In the genomic region with DNA sequence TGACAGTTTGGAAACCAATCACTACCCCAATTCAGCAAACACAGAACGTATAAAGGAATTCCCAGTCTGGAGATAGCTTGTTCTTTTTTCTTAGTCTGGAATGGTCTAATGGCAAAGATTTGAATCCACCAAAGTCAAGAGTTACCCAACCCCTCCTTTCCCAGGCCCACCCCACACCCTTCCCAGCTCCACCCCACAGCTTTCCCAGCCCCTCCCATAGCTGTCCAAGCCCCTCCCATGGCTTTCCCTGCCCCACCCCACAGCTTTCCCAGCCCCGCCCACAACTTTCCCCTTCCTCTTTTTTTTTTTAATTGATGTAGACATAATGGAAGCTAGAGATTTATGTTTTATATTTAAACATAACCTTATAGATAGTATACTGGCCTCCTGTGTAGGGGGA, we compare ENCODE assay signal across 27 mouse cellular contexts. TPM values are rescaled to one million over a fixed set of nuclear protein-coding genes. Genes with fewer than 3 reads are reported as not detected.
DNase-seq lines count a peak whose midpoint lies in the region; ATAC-seq and TF ChIP-seq lines count a peak whose summit lies in the region.
"Had no signal": no experiment of that assay in that cellular context is flagged by ENCODE, and none has a peak within 500 bp of the region (broad histone marks: within the 10 kb centered on the region; RNA-seq: fewer than 3 reads in every experiment).

No protein-coding gene starts in this region.

- no peak overlapping the region for H3K4me2 ChIP-seq in forebrain, embryonic 11.5 days (ENCODE audit: low read depth, low read length, severe bottlenecking)
- no peak overlapping the region for H3K4me2 ChIP-seq in forebrain, postnatal 0 days (ENCODE audit: low read depth)
- H3K4me2 ChIP-seq: embryonic facial prominence, embryonic 12.5 days; forebrain, embryonic 12.5 days had no signal

- no peak overlapping the region for H3K9ac ChIP-seq in forebrain, embryonic 11.5 days (ENCODE audit: low read length)
- H3K9ac ChIP-seq in forebrain, postnatal 0 days, result no peak overlapping the region
- H3K9ac ChIP-seq: embryonic facial prominence, embryonic 12.5 days; forebrain, embryonic 12.5 days had no signal

- H3K27me3 ChIP-seq in forebrain, embryonic 11.5 days (ENCODE audit: control insufficient read depth, insufficient read depth, low read length), result no peaks in the 10 kb centered on the region
- H3K27me3 ChIP-seq in forebrain, postnatal 0 days (ENCODE audit: insufficient read depth, low read length), result no peaks in the 10 kb centered on the region
- H3K27me3 ChIP-seq: embryonic facial prominence, embryonic 12.5 days; forebrain, embryonic 12.5 days; Patski had no signal

- peak; percentile 22 for DNase-seq in forebrain, embryonic 11.5 days (ENCODE audit: low spot score)
- no peak for DNase-seq in forebrain, postnatal 0 days
- DNase-seq in R1 (ENCODE audit: low read depth, low spot score), result peak; percentile 64
- no peak for DNase-seq in frontal cortex, postnatal 10 days (ENCODE audit: low spot score in 2 of 2)
- no peak for DNase-seq in left cerebral cortex, postnatal 10 days (ENCODE audit: extremely low spot score in 1 of 2, low spot score in 2 of 2)
- DNase-seq: adrenal gland, adult 8-10 months; adrenal gland, postnatal 14 days; adrenal gland, postnatal 36 days; B cell, adult 2 months; cerebellum, adult 11-12 months; cerebellum, adult 2 months; cerebellum, adult 9-10 months; cerebellum, postnatal 10 days; cerebellum, postnatal 25 days had no signal

- no peaks in the 10 kb centered on the region for H3K9me3 ChIP-seq in forebrain, embryonic 11.5 days (ENCODE audit: control insufficient read depth, low read length)
- H3K9me3 ChIP-seq in forebrain, postnatal 0 days (ENCODE audit: low read length), result no peaks in the 10 kb centered on the region
- H3K9me3 ChIP-seq: embryonic facial prominence, embryonic 10.5 days; embryonic facial prominence, embryonic 12.5 days; forebrain, embryonic 12.5 days; G1E had no signal

- H3K4me1 ChIP-seq in forebrain, embryonic 11.5 days (replicated peaks; ENCODE audit: control insufficient read depth, insufficient read depth, low read length), result no peaks in the 10 kb centered on the region
- H3K4me1 ChIP-seq in forebrain, postnatal 0 days (ENCODE audit: insufficient read depth), result no peaks in the 10 kb centered on the region
- H3K4me1 ChIP-seq: embryonic facial prominence, embryonic 12.5 days; forebrain, embryonic 12.5 days had no signal

- TF ChIP-seq CTCF in forebrain, postnatal 0 days (IDR thresholded peaks at IDR 0.05; ENCODE audit: low read depth), result no peak

- WGBS in forebrain, embryonic 11.5 days, result 74% methylated on average over 2 of the region's 2 CpGs
- WGBS in forebrain, postnatal 0 days, result 78% methylated on average over 2 of the region's 2 CpGs

- ATAC-seq in forebrain, embryonic 11.5 days (replicated peaks; ENCODE audit: low FRiP score), result no peak
- no peak for ATAC-seq in forebrain, postnatal 0 days
- ATAC-seq: activated CD4-positive, CD25-positive, alpha-beta regulatory T cell, adult 4 months; CD4-positive, CD25-positive, alpha-beta regulatory T cell, adult 4 months; forebrain, embryonic 14.5 days; forebrain, embryonic 16.5 days; Patski had no signal

- H3K36me3 ChIP-seq in forebrain, embryonic 11.5 days (ENCODE audit: control insufficient read depth, insufficient read depth, low read length), result no peaks in the 10 kb centered on the region
- H3K36me3 ChIP-seq in forebrain, postnatal 0 days (ENCODE audit: insufficient read depth), result no peaks in the 10 kb centered on the region
- H3K36me3 ChIP-seq: embryonic facial prominence, embryonic 10.5 days; embryonic facial prominence, embryonic 12.5 days; forebrain, embryonic 12.5 days; G1E had no signal

- no peak overlapping the region for H3K4me3 ChIP-seq in forebrain, embryonic 11.5 days (ENCODE audit: low read depth, low read length)
- no peak overlapping the region for H3K4me3 ChIP-seq in forebrain, postnatal 0 days (ENCODE audit: low read depth, low read length)
- H3K4me3 ChIP-seq: embryonic facial prominence, embryonic 10.5 days; embryonic facial prominence, embryonic 12.5 days; forebrain, embryonic 12.5 days had no signal

- H3K27ac ChIP-seq in forebrain, embryonic 11.5 days (ENCODE audit: low read depth, low read length), result no peak overlapping the region
- H3K27ac ChIP-seq in forebrain, postnatal 0 days (ENCODE audit: low read depth, low read length), result no peak overlapping the region
- H3K27ac ChIP-seq: embryonic facial prominence, embryonic 10.5 days; embryonic facial prominence, embryonic 12.5 days; forebrain, embryonic 12.5 days had no signal

- intact Hi-C loops in left cerebral cortex, postnatal 10 days (cut with DNase I), result no loop called here

RNA-seq across cellular contexts. Expression of gene Gm7534, which starts 3.4 kb away (rescaled TPM):
- not detected in 2 replicates for polyA plus RNA-seq in forebrain, embryonic 11.5 days (2014; fragmentation: Nextera tagmentation; extraction: Ambion mirVana)
- not detected in 2 replicates for total RNA-seq in forebrain, postnatal 0 days (2014; rRNA removed)
- not detected in 2 replicates for polyA plus RNA-seq in forebrain, postnatal 0 days (2015; fragmentation: Nextera tagmentation; extraction: Ambion mirVana)
- total RNA-seq in left cerebral cortex, postnatal 10 days (2021), result not detected
- total RNA-seq: adrenal gland, adult 18-20 months; adrenal gland, adult 8-10 months; adrenal gland, postnatal 14 days; adrenal gland, postnatal 36 days; CH12.LX had no signal
- polyA plus RNA-seq: CD4-positive, CD25-positive, alpha-beta regulatory T cell, adult 4 months; cerebellum, adult 2 months; cortical plate, adult 2 months; embryonic facial prominence, embryonic 12.5 days; forebrain, embryonic 12.5 days; forebrain, embryonic 14.5 days; forebrain, embryonic 16.5 days; G1E; Patski had no signal

RNA-seq across cellular contexts. Expression of gene Cep85, which starts 12.5 kb away (rescaled TPM):
- polyA plus RNA-seq in forebrain, embryonic 11.5 days (2014; fragmentation: Nextera tagmentation; extraction: Ambion mirVana), result 30.1 and 33.8 TPM in 2 replicates
- total RNA-seq in forebrain, postnatal 0 days (2014; rRNA removed), result 11.0 and 14.0 TPM in 2 replicates
- 11.8 and 13.5 TPM in 2 replicates for polyA plus RNA-seq in forebrain, postnatal 0 days (2015; fragmentation: Nextera tagmentation; extraction: Ambion mirVana)
- total RNA-seq in left cerebral cortex, postnatal 10 days (2021), result 10 to 100 TPM in 1 of 2 experiments, 1 to 10 TPM in 1; 9.2 to 10.9 TPM

RNA-seq across cellular contexts. Expression of gene Catsper4, which starts 27.8 kb away (rescaled TPM):
- not detected in 2 replicates for polyA plus RNA-seq in forebrain, embryonic 11.5 days (2014; fragmentation: Nextera tagmentation; extraction: Ambion mirVana)
- not detected in 2 replicates for total RNA-seq in forebrain, postnatal 0 days (2014; rRNA removed)
- not detected in 2 replicates for polyA plus RNA-seq in forebrain, postnatal 0 days (2015; fragmentation: Nextera tagmentation; extraction: Ambion mirVana)
- not detected for total RNA-seq in left cerebral cortex, postnatal 10 days (2021)
- total RNA-seq: adrenal gland, adult 18-20 months; adrenal gland, adult 8-10 months; adrenal gland, postnatal 14 days; adrenal gland, postnatal 36 days; CH12.LX; G1E had no signal
- polyA plus RNA-seq: activated CD4-positive, CD25-positive, alpha-beta regulatory T cell, adult 4 months; CD4-positive, CD25-positive, alpha-beta regulatory T cell, adult 4 months; cerebellum, adult 2 months; cortical plate, adult 2 months; embryonic facial prominence, embryonic 10.5 days; embryonic facial prominence, embryonic 12.5 days; embryonic facial prominence, embryonic 14.5 days; forebrain, embryonic 12.5 days; forebrain, embryonic 14.5 days; forebrain, embryonic 16.5 days; G1E had no signal

RNA-seq across cellular contexts. Expression of gene Cnksr1, which starts 38.8 kb away (rescaled TPM):
- polyA plus RNA-seq in forebrain, embryonic 11.5 days (2014; fragmentation: Nextera tagmentation; extraction: Ambion mirVana), result 0.24 and 0.45 TPM in 2 replicates
- total RNA-seq in forebrain, postnatal 0 days (2014; rRNA removed), result 0.08 TPM in 1 of 2 replicates, not detected in the other
- 0.18 TPM in 1 of 2 replicates, not detected in the other for polyA plus RNA-seq in forebrain, postnatal 0 days (2015; fragmentation: Nextera tagmentation; extraction: Ambion mirVana)
- total RNA-seq in left cerebral cortex, postnatal 10 days (2021), result under 1 TPM; 0.24 to 0.61 TPM
- polyA plus RNA-seq: activated CD4-positive, CD25-positive, alpha-beta regulatory T cell, adult 4 months; CD4-positive, CD25-positive, alpha-beta regulatory T cell, adult 4 months; forebrain, embryonic 14.5 days; G1E had no signal

RNA-seq across cellular contexts. Expression of gene E130218I03Rik, which starts 44.1 kb away (rescaled TPM):
- polyA plus RNA-seq in forebrain, embryonic 11.5 days (2014; fragmentation: Nextera tagmentation; extraction: Ambion mirVana), result 0.64 and 0.77 TPM in 2 replicates
- 0.43 TPM in 1 of 2 replicates, not detected in the other for total RNA-seq in forebrain, postnatal 0 days (2014; rRNA removed)
- 0.11 and 0.33 TPM in 2 replicates for polyA plus RNA-seq in forebrain, postnatal 0 days (2015; fragmentation: Nextera tagmentation; extraction: Ambion mirVana)
- total RNA-seq in left cerebral cortex, postnatal 10 days (2021), result not detected
- total RNA-seq: adrenal gland, adult 18-20 months; adrenal gland, adult 8-10 months; adrenal gland, postnatal 14 days; adrenal gland, postnatal 36 days had no signal
- polyA plus RNA-seq: cortical plate, adult 2 months had no signal

Comparison
In these comparisons a context has a peak if more than half of its experiments do, and no peak if none do; other contexts are left out.
1. DNase-seq: peak in forebrain, embryonic 11.5 days (single experiment) and R1 (single experiment); none in forebrain, postnatal 0 days (single experiment), frontal cortex, postnatal 10 days (0 of 2) and left cerebral cortex, postnatal 10 days (0 of 2).